Mouse (Mus musculus) liver, postnatal 0 days (tissue): Measurements from ENCODE around the gene E130114P18Rik. TPM values are rescaled to one million over a fixed set of nuclear protein-coding genes. Genes with fewer than 3 reads are reported as not detected.

Experiments used
- ATAC-seq: fragments of 200-750 bp; cut with Nextera tagmentation; 2 replicates; pipeline ENCODE4 v1.8.0; 2017; ENCODE audit warnings: mild to moderate bottlenecking, moderate library complexity
- DNase-seq: peaks from one replicate; pipeline ENCODE4 v3.0.0-alpha.2; 2016
- H3K27ac ChIP-seq: fragments of 300-500 bp; sonication (generic); 2 replicates; pipeline ENCODE4 v1.5.1; 2014; ENCODE audit warnings: antibody characterized with exemption, moderate library complexity, mild to moderate bottlenecking, low read depth
- H3K27me3 ChIP-seq: fragments of 300-500 bp; sonication (generic); 2 replicates; pipeline ENCODE4 v1.6.1; 2014; ENCODE audit warnings: low read length, control low read depth, mixed read lengths; ENCODE audit not compliant: insufficient read depth
- H3K36me3 ChIP-seq: fragments of 300-500 bp; sonication (generic); replicated peaks from 2 replicates; pipeline ENCODE4 v1.6.1; 2014; ENCODE audit warnings: mild to moderate bottlenecking, control low read depth, low read length, moderate library complexity, mixed read lengths; ENCODE audit not compliant: insufficient read depth
- H3K4me1 ChIP-seq: fragments of 300-500 bp; sonication (generic); 2 replicates; pipeline ENCODE4 v1.6.1; 2014; ENCODE audit warnings: antibody characterized with exemption, mild to moderate bottlenecking, control low read depth; ENCODE audit not compliant: insufficient read depth
- H3K4me2 ChIP-seq: fragments of 300-500 bp; sonication (generic); 2 replicates; pipeline ENCODE4 v1.6.1; 2014; ENCODE audit warnings: low read depth, mild to moderate bottlenecking, low read length, moderate library complexity, mixed read lengths
- H3K4me3 ChIP-seq: fragments of 300-500 bp; sonication (generic); 2 replicates; pipeline ENCODE4 v1.5.1; 2014; ENCODE audit warnings: low read depth, low read length
- H3K9ac ChIP-seq: fragments of 300-500 bp; sonication (generic); replicated peaks from 2 replicates; pipeline ENCODE4 v1.6.1; 2014; ENCODE audit warnings: mild to moderate bottlenecking, moderate library complexity
- H3K9me3 ChIP-seq: fragments of 300-500 bp; sonication (generic); 2 replicates; pipeline ENCODE4 v1.6.1; 2016; ENCODE audit warnings: mild to moderate bottlenecking, control low read depth, low read length, mixed read lengths
- CTCF ChIP-seq: sonication (generic); IDR thresholded peaks from 2 replicates; pipeline ENCODE4 v1.5.1; 2016; ENCODE audit warnings: antibody characterized with exemption, low read depth
- EP300 ChIP-seq: IDR thresholded peaks from 2 replicates; pipeline ENCODE4 v1.6.1; 2016; ENCODE audit warnings: antibody characterized with exemption, low read depth, mild to moderate bottlenecking
- WGBS: fragments of 180-500 bp; shearing (Covaris S2); extraction: QIAGEN DNeasy Blood & Tissue Kit; methylation state at CpG from one replicate; pipeline ENCODE4 v1.1.7; 2014; ENCODE audit not compliant: insufficient replicate concordance; 5-methylcytosine and 5-hydroxymethylcytosine counted together
- polyA plus RNA-seq: library from polyadenylated mRNA; unstranded; fragments of >200 nt; fragmentation: Nextera tagmentation; extraction: Ambion mirVana; gene quantifications from 2 replicates; pipeline ENCODE4 v1.2.1, GENCODE M21; 2015

The E130114P18Rik gene
- polyA plus RNA-seq, 1 experiment from 2014 or later, result not detected

GRCm38 (mm10) chr4:97596348-97596747 is 181.5 kb downstream of the E130114P18Rik start:
- Histone ChIP-seq H3K4me2 (no peak overlapping the region), H3K9ac (no peak overlapping the region), H3K27ac (no peak overlapping the region), H3K4me1 (no peaks in the 10 kb centered on the region; the same call in 1 of the 2 replicates), H3K36me3 (no peaks in the 10 kb centered on the region), H3K9me3 (no peaks in the 10 kb centered on the region), H3K4me3 (no peak overlapping the region), H3K27me3 (no peaks in the 10 kb centered on the region)
- no peak for DNase-seq
- WGBS, result 86% methylated on average over 9 of the region's 9 CpGs
- TF ChIP-seq CTCF (no peak), EP300 (no peak)
- ATAC-seq, result no peak

DNA sequence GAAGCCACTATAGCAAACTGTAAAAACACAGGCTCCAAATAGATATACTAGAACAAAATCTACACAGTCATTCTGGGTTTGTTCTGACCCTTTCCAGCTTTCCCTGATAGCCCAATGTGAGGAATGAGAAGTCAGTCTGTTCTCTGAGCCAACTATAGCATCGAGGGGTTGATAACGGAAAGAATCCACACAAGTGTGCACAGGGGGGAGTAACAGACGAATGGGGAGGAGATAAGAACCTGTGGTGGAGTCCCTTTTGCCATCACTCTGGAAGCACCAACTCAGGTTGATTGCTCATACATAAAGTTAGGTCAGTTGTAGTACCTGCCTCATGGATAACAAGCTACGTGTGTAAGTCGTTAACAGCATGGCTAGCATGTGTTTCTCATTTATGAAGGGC is 184.0 kb downstream of the E130114P18Rik start:
- Histone ChIP-seq H3K27ac (no peak overlapping the region), H3K36me3 (no peaks in the 10 kb centered on the region), H3K9ac (no peak overlapping the region), H3K9me3 (no peaks in the 10 kb centered on the region), H3K4me3 (no peak overlapping the region), H3K4me2 (no peak overlapping the region), H3K27me3 (no peaks in the 10 kb centered on the region), H3K4me1 (no peaks in the 10 kb centered on the region)
- DNase-seq (no peak), ATAC-seq (no peak)
- no peak for TF ChIP-seq EP300
- TF ChIP-seq CTCF, result no peak
- WGBS, result 62% methylated on average over 5 of the region's 5 CpGs

DNA sequence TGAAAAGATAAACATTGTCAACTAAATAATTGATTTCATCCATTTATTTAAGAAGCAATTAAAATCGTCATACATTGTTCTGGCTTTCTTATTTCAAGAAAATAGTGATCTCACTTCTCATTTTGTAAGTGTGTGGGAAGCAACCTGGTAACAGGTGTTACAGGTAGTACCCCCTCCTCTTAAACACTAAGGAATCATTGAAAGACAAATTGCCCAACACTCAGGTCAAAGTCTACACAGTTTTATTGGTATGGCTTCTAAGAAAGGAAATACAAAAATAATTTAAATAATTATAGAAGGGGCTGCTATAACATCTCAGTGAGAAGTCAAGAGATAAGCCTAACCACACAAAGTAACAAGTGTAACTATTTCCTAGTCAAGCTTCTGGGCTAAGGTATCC is 188.1 kb downstream of the E130114P18Rik start:
- ATAC-seq (no peak), DNase-seq (no peak)
- no peaks in the 10 kb centered on the region for H3K36me3 ChIP-seq
- no peak overlapping the region for H3K27ac ChIP-seq
- H3K9me3 ChIP-seq, result no peaks in the 10 kb centered on the region
- H3K9ac ChIP-seq, result no peak overlapping the region
- H3K27me3 ChIP-seq, result no peaks in the 10 kb centered on the region
- no peak overlapping the region for H3K4me3 ChIP-seq
- H3K4me1 ChIP-seq, result no peaks in the 10 kb centered on the region
- 69% methylated on average over 1 of the region's 1 CpGs for WGBS
- H3K4me2 ChIP-seq, result no peak overlapping the region
- TF ChIP-seq EP300, result no peak
- no peak for TF ChIP-seq CTCF

GRCm38 (mm10) chr4:97587412-97588010 is 190.4 kb downstream of the E130114P18Rik start:
- no peak overlapping the region for H3K27ac ChIP-seq
- no peaks in the 10 kb centered on the region for H3K4me1 ChIP-seq
- no peaks in the 10 kb centered on the region for H3K36me3 ChIP-seq
- TF ChIP-seq CTCF, result no peak
- no peak for TF ChIP-seq EP300
- no peak overlapping the region for H3K4me2 ChIP-seq
- H3K9me3 ChIP-seq, result no peaks in the 10 kb centered on the region
- no peak overlapping the region for H3K9ac ChIP-seq
- no peak overlapping the region for H3K4me3 ChIP-seq
- ATAC-seq (no peak), DNase-seq (no peak)
- H3K27me3 ChIP-seq, result no peaks in the 10 kb centered on the region
- WGBS, result 80% methylated on average over 9 of the region's 9 CpGs

GRCm38 (mm10) chr4:97585170-97585569 is 192.7 kb downstream of the E130114P18Rik start:
- H3K27ac ChIP-seq, result no peak overlapping the region
- H3K4me1 ChIP-seq, result no peaks in the 10 kb centered on the region
- DNase-seq (no peak), ATAC-seq (no peak)
- TF ChIP-seq EP300 (no peak), CTCF (no peak)
- no peaks in the 10 kb centered on the region for H3K9me3 ChIP-seq
- no peaks in the 10 kb centered on the region for H3K27me3 ChIP-seq
- H3K4me2 ChIP-seq, result no peak overlapping the region
- no peaks in the 10 kb centered on the region for H3K36me3 ChIP-seq
- WGBS, result 83% methylated on average over 7 of the region's 7 CpGs
- H3K4me3 ChIP-seq, result no peak overlapping the region
- H3K9ac ChIP-seq, result no peak overlapping the region

DNA sequence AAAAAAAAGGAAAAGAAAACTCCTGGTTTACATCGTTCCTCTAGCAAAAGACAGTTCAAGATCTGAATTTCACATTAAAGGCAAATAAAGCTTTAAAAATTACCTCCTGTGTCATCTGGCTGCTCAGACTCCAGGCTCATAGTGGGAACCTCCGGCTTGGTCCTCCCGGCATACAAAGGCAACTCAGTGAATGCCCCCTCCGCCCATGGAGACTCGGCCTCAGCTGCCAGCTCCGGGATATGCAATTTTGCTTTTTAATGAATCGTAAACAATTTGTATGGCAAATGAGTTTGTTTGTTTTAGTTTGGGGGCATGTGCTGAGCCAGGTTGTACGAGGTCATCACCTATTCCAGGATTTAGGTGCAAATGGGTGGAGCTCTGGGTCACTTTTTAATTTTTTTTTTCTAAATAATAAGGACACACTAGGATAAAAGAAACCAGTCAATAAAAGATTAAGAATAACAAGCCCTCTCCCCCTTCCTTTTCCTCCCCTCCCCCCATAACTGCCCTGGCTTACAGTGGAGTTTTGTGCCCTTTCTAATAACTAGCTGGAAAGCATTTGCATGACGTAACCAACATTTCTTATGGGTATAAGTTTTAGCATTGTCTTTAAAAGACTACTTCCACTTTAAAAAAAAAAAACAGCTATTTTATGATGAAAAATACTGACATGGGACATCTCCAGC is 193.3 kb downstream of the E130114P18Rik start:
- ATAC-seq, result no peak
- Histone ChIP-seq H3K27ac (no peak overlapping the region), H3K4me2 (no peak overlapping the region), H3K36me3 (no peaks in the 10 kb centered on the region), H3K9me3 (no peaks in the 10 kb centered on the region), H3K4me3 (no peak overlapping the region), H3K9ac (no peak overlapping the region), H3K27me3 (no peaks in the 10 kb centered on the region), H3K4me1 (no peaks in the 10 kb centered on the region)
- TF ChIP-seq CTCF (no peak), EP300 (no peak)
- DNase-seq, result no peak
- WGBS, result 80% methylated on average over 9 of the region's 9 CpGs
